Mouse (Mus musculus): Measurements from ENCODE around the gene Kifc5b.

DNA sequence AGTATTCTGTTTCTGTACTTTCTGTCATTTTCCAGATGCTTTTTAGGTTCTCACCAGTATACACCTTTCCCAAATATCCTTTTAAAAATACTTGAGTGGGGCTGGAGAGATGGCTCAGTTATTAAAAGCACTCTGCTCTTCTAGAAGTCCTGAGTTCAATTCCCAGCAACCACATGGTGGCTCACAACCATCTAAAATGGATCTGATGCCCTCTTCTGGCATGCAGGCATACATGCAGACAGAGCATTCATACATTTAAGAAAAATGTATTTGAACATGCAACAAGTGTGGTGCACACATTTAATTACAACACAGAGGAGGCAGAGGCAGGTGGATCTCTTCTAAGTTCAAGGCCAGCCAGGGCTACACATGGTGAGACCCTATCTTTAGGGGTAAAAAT, 58.5 kb downstream of the Kifc5b start:
- no peak for TF ChIP-seq POU5F1 (IDR thresholded peaks at IDR 0.05; ENCODE audit: borderline replicate concordance, low read length)
- TF ChIP-seq CTCF (conservative IDR thresholded peaks at IDR 0.05; ENCODE audit: low read length): no peak
